Mouse (Mus musculus): ENCODE measurements around the gene Rnaseh2c.
A peak's percentile ranks its signal among the peaks of the same experiment; 100 is the strongest.

The Rnaseh2c gene

GRCm38 (mm10) chr19:5636571-5637041, 34.9 kb downstream of the Rnaseh2c start:
- DNase-seq (ENCODE audit: extremely low spot score), result no peak

- DNase-seq (ENCODE audit: extremely low spot score), result peak; percentile 86
Measured at GRCm38 (mm10) chr19:5637069-5638047, 35.7 kb downstream of the Rnaseh2c start, which contains the start of gene Rela. Gene Rela, plus strand, starts transcription at chr19:5637483.

GRCm38 (mm10) chr19:5638416-5639005, 36.8 kb downstream of the Rnaseh2c start:
- no peak for DNase-seq (ENCODE audit: extremely low spot score)

GRCm38 (mm10) chr19:5640339-5640738, 38.7 kb downstream of the Rnaseh2c start:
- no peak for DNase-seq (ENCODE audit: extremely low spot score)

- DNase-seq (ENCODE audit: extremely low spot score), result no peak
Measured at GRCm38 (mm10) chr19:5641021-5641420, 39.3 kb downstream of the Rnaseh2c start.

- DNase-seq (ENCODE audit: extremely low spot score), result no peak
Measured at GRCm38 (mm10) chr19:5641641-5642040, 40.0 kb downstream of the Rnaseh2c start.

GRCm38 (mm10) chr19:5645280-5645679, 43.6 kb downstream of the Rnaseh2c start:
- no peak for DNase-seq (ENCODE audit: extremely low spot score)

GRCm38 (mm10) chr19:5646731-5647330, 45.2 kb downstream of the Rnaseh2c start:
- DNase-seq (ENCODE audit: extremely low spot score), result no peak

GRCm38 (mm10) chr19:5647791-5648190, 46.1 kb downstream of the Rnaseh2c start:
- no peak for DNase-seq (ENCODE audit: extremely low spot score)

- peak; percentile 86 for DNase-seq (ENCODE audit: extremely low spot score)
Measured at GRCm38 (mm10) chr19:5648401-5649297, 47.0 kb downstream of the Rnaseh2c start.

- DNase-seq (ENCODE audit: extremely low spot score), result no peak
Measured at GRCm38 (mm10) chr19:5649298-5649741, 47.6 kb downstream of the Rnaseh2c start.

- DNase-seq (ENCODE audit: extremely low spot score), result no peak
Measured at GRCm38 (mm10) chr19:5651502-5652274, 50.0 kb downstream of the Rnaseh2c start.

- DNase-seq (ENCODE audit: extremely low spot score), result no peak
Measured at GRCm38 (mm10) chr19:5652570-5652969, 50.9 kb downstream of the Rnaseh2c start.

- DNase-seq (ENCODE audit: extremely low spot score), result peak; percentile 87
Measured at GRCm38 (mm10) chr19:5653969-5654719, 52.5 kb downstream of the Rnaseh2c start.

GRCm38 (mm10) chr19:5654720-5655298, 53.1 kb downstream of the Rnaseh2c start:
- DNase-seq (ENCODE audit: extremely low spot score), result peak; percentile 34
